Mouse (Mus musculus): Measurements from ENCODE around the gene Scyl1. TPM values are rescaled to one million over a fixed set of nuclear protein-coding genes. Genes with fewer than 3 reads are reported as not detected.

Gene Scyl1
- polyA plus RNA-seq, 1 experiment: 113 TPM

- Histone ChIP-seq H3K27ac (ENCODE audit: control insufficient read depth, insufficient read depth, low read length) (no peak within 1 kb of the TSS), H3K4me1 (replicated peaks; ENCODE audit: control insufficient read depth, insufficient read depth, low read length) (peaks cover 54% of the 10 kb centered on the region), H3K27me3 (ENCODE audit: control insufficient read depth, insufficient read depth, low read length) (no peaks in the 10 kb centered on the region), H3K36me3 (ENCODE audit: control insufficient read depth, insufficient read depth, low read length) (no peaks in the 10 kb centered on the region), H3K4me3 (ENCODE audit: control insufficient read depth, insufficient read depth, low read length) (peak within 1 kb of the TSS; percentile 91)
- TF ChIP-seq POLR2A (IDR thresholded peaks at IDR 0.05; ENCODE audit: control insufficient read depth, extremely low read depth, insufficient read depth, low read length, poor library complexity) (peak; percentile 79), CTCF (IDR thresholded peaks at IDR 0.05; ENCODE audit: borderline replicate concordance, control insufficient read depth, extremely low read depth, insufficient read depth, low read length, poor library complexity) (no peak)
- DNase-seq: peak; percentile 90
- WGBS: under 1% methylated on average over 37 of the region's 37 CpGs
Observed at GRCm38 (mm10) chr19:5729444-5729815, 41.8 kb downstream of the Scyl1 start, which contains the start of gene Fam89b. Fam89b (minus strand) TSS chr19:5729653.

- Histone ChIP-seq H3K36me3 (ENCODE audit: control insufficient read depth, insufficient read depth, low read length) (no peaks in the 10 kb centered on the region), H3K4me3 (ENCODE audit: control insufficient read depth, insufficient read depth, low read length) (peak overlapping the region; percentile 91), H3K4me1 (replicated peaks; ENCODE audit: control insufficient read depth, insufficient read depth, low read length) (peaks cover 60% of the 10 kb centered on the region), H3K27ac (ENCODE audit: control insufficient read depth, insufficient read depth, low read length) (no peak overlapping the region), H3K27me3 (ENCODE audit: control insufficient read depth, insufficient read depth, low read length) (no peaks in the 10 kb centered on the region)
- TF ChIP-seq CTCF (IDR thresholded peaks at IDR 0.05; ENCODE audit: borderline replicate concordance, control insufficient read depth, extremely low read depth, insufficient read depth, low read length, poor library complexity): no peak
- TF ChIP-seq POLR2A (IDR thresholded peaks at IDR 0.05; ENCODE audit: control insufficient read depth, extremely low read depth, insufficient read depth, low read length, poor library complexity): no peak
- DNase-seq: peak; percentile 50
- 13% methylated on average over 37 of the region's 37 CpGs for WGBS
Observed at GRCm38 (mm10) chr19:5728631-5729443, 42.4 kb downstream of the Scyl1 start.

- whole genome bisulfite sequencing: 2% methylated on average over 14 of the region's 14 CpGs
- TF ChIP-seq CTCF (IDR thresholded peaks at IDR 0.05; ENCODE audit: borderline replicate concordance, control insufficient read depth, extremely low read depth, insufficient read depth, low read length, poor library complexity): peak; percentile 91
- no peak for TF ChIP-seq POLR2A (IDR thresholded peaks at IDR 0.05; ENCODE audit: control insufficient read depth, extremely low read depth, insufficient read depth, low read length, poor library complexity)
- no peaks in the 10 kb centered on the region for H3K36me3 ChIP-seq (ENCODE audit: control insufficient read depth, insufficient read depth, low read length)
- peaks cover 62% of the 10 kb centered on the region for H3K4me1 ChIP-seq (replicated peaks; ENCODE audit: control insufficient read depth, insufficient read depth, low read length)
- peak overlapping the region; percentile 49 for H3K4me3 ChIP-seq (ENCODE audit: control insufficient read depth, insufficient read depth, low read length)
- peak; percentile 90 for DNase-seq
- peak overlapping the region; percentile 40 for H3K27ac ChIP-seq (ENCODE audit: control insufficient read depth, insufficient read depth, low read length)
- no peaks in the 10 kb centered on the region for H3K27me3 ChIP-seq (ENCODE audit: control insufficient read depth, insufficient read depth, low read length)
Observed at GRCm38 (mm10) chr19:5727701-5728100, 43.5 kb downstream of the Scyl1 start.

DNA sequence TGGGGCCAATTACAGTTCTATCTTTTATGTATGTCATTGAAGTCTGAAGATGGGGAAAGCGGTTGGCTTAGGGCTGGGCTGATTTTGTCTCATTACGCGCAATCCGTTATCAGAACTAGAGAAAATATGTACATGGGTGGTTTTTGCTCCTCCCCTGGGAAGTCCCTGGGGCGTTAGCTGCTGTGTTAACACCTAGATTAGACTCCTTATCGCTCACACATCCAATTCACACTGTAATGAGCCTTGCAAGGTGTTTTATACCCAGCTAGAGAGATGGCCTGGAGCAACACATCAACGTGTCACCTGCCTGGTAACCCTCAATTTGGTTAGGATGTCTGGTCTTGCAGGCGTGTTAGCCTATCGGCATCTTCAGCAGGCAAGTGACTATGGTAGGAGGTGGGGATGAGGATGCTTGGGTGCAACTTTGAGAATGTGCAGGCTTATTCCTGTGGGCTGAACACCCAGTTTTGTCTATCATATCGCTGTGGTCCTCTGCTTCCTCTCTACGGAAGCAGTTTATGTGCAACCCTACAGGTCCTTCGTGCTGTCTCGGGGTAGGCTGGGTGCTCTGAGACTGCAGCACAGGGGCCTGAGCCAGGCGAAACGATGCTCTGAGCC, 44.1 kb downstream of the Scyl1 start:
- Histone ChIP-seq H3K4me3 (ENCODE audit: control insufficient read depth, insufficient read depth, low read length) (peak overlapping the region; percentile 49), H3K4me1 (replicated peaks; ENCODE audit: control insufficient read depth, insufficient read depth, low read length) (peaks cover 62% of the 10 kb centered on the region), H3K27me3 (ENCODE audit: control insufficient read depth, insufficient read depth, low read length) (no peaks in the 10 kb centered on the region), H3K27ac (ENCODE audit: control insufficient read depth, insufficient read depth, low read length) (peak overlapping the region; percentile 40), H3K36me3 (ENCODE audit: control insufficient read depth, insufficient read depth, low read length) (0 out of 2 replicates have a peak, but pooled peaks cover 6% of the 10 kb centered on the region)
- WGBS: 54% methylated on average over 15 of the region's 15 CpGs
- DNase-seq: no peak
- TF ChIP-seq CTCF (IDR thresholded peaks at IDR 0.05; ENCODE audit: borderline replicate concordance, control insufficient read depth, extremely low read depth, insufficient read depth, low read length, poor library complexity) (no peak), POLR2A (IDR thresholded peaks at IDR 0.05; ENCODE audit: control insufficient read depth, extremely low read depth, insufficient read depth, low read length, poor library complexity) (no peak)

GRCm38 (mm10) chr19:5725767-5726515, 45.3 kb downstream of the Scyl1 start, which contains the start of gene Ehbp1l1:
Ehbp1l1 (minus strand) TSS chr19:5726317.
- DNase-seq: peak; percentile 75
- peak within 1 kb of the TSS; percentile 59 for H3K4me3 ChIP-seq (ENCODE audit: control insufficient read depth, insufficient read depth, low read length)

More at GRCm38 (mm10) chr19:5725767-5726515, 45.3 kb downstream of the Scyl1 start, which contains the start of gene Ehbp1l1:
- TF ChIP-seq CTCF (IDR thresholded peaks at IDR 0.05; ENCODE audit: borderline replicate concordance, control insufficient read depth, extremely low read depth, insufficient read depth, low read length, poor library complexity) (no peak; the same call in 1 of the 2 replicates), POLR2A (IDR thresholded peaks at IDR 0.05; ENCODE audit: control insufficient read depth, extremely low read depth, insufficient read depth, low read length, poor library complexity) (no peak)
- H3K4me1 ChIP-seq (replicated peaks; ENCODE audit: control insufficient read depth, insufficient read depth, low read length): peaks cover 52% of the 10 kb centered on the region
- 1% methylated on average over 49 of the region's 49 CpGs for WGBS
- no peaks in the 10 kb centered on the region for H3K27me3 ChIP-seq (ENCODE audit: control insufficient read depth, insufficient read depth, low read length)
- peaks cover 8% of the 10 kb centered on the region for H3K36me3 ChIP-seq (ENCODE audit: control insufficient read depth, insufficient read depth, low read length)
- H3K27ac ChIP-seq (ENCODE audit: control insufficient read depth, insufficient read depth, low read length): peak within 1 kb of the TSS; percentile 44

All from thymus, adult 2 months (tissue).